Mouse (Mus musculus) hindbrain, embryonic 16.5 days (tissue): ENCODE measurements at regions not wholly inside any gene's neighbourhood (a gene's known extent, or its start where the extent isn't known, plus 50 kb on each side); places are given as distances from the start of the nearest gene placed in this dataset.

Experiments
- ATAC-seq: fragments of 200-750 bp; cut with Nextera tagmentation; 2 replicates; pipeline ENCODE4 v1.8.0; 2017; ENCODE audit warnings: moderate TSS enrichment, moderate library complexity
- H3K27ac ChIP-seq: fragments of 300-500 bp; sonication (generic); 2 replicates; pipeline ENCODE4 v1.5.1; 2014; ENCODE audit warnings: low read depth, mild to moderate bottlenecking, control low read depth, low read length, moderate library complexity
- H3K27me3 ChIP-seq: fragments of 300-500 bp; sonication (generic); replicated peaks from 2 replicates; pipeline ENCODE4 v1.6.1; 2014; ENCODE audit warnings: low read length; ENCODE audit not compliant: control insufficient read depth, insufficient read depth
- H3K36me3 ChIP-seq: fragments of 300-500 bp; sonication (generic); 2 replicates; pipeline ENCODE4 v1.6.1; 2014; ENCODE audit warnings: mild to moderate bottlenecking, low read length, moderate library complexity, mixed read lengths; ENCODE audit not compliant: control insufficient read depth, insufficient read depth
- H3K4me1 ChIP-seq: fragments of 300-500 bp; sonication (generic); 2 replicates; pipeline ENCODE4 v1.6.1; 2014; ENCODE audit warnings: low read depth, low read length; ENCODE audit not compliant: control insufficient read depth, insufficient read depth
- H3K4me2 ChIP-seq: fragments of 300-500 bp; sonication (generic); 2 replicates; pipeline ENCODE4 v1.6.1; 2014; ENCODE audit warnings: mild to moderate bottlenecking, low read length, control low read depth, moderate library complexity
- H3K4me3 ChIP-seq: fragments of 300-500 bp; sonication (generic); 2 replicates; pipeline ENCODE4 v1.5.1; 2014; ENCODE audit warnings: mild to moderate bottlenecking, low read length, control low read depth, moderate library complexity
- H3K9ac ChIP-seq: fragments of 300-500 bp; sonication (generic); 2 replicates; pipeline ENCODE4 v1.6.1; 2014; ENCODE audit warnings: low read depth, mild to moderate bottlenecking, control low read depth, low read length, moderate library complexity
- H3K9me3 ChIP-seq: fragments of 300-500 bp; sonication (generic); 2 replicates; pipeline ENCODE4 v1.6.1; 2014; ENCODE audit warnings: mild to moderate bottlenecking, low read length, moderate library complexity; ENCODE audit not compliant: control insufficient read depth
- WGBS: fragments of 180-500 bp; shearing (Covaris S2); extraction: QIAGEN DNeasy Blood & Tissue Kit; methylation state at CpG from one replicate; pipeline ENCODE4 v1.1.7; 2014; 5-methylcytosine and 5-hydroxymethylcytosine counted together

- WGBS, result 86% methylated on average over 6 of the region's 6 CpGs
- no peak for ATAC-seq
- H3K27ac ChIP-seq, result no peak overlapping the region
These were observed 220.9 kb downstream of the Arpp21 start for GRCm38 (mm10) chr9:112014796-112015195.

GRCm38 (mm10) chr9:111994401-111994800, 241.3 kb downstream of the Arpp21 start:
- H3K36me3 ChIP-seq, result no peaks in the 10 kb centered on the region
- H3K27me3 ChIP-seq, result no peaks in the 10 kb centered on the region

More at GRCm38 (mm10) chr9:112014796-112015195, 220.9 kb downstream of the Arpp21 start:
- Histone ChIP-seq H3K36me3 (no peaks in the 10 kb centered on the region), H3K9ac (no peak overlapping the region), H3K4me1 (no peaks in the 10 kb centered on the region), H3K4me3 (no peak overlapping the region), H3K9me3 (no peaks in the 10 kb centered on the region), H3K4me2 (no peak overlapping the region), H3K27me3 (no peaks in the 10 kb centered on the region)

GRCm38 (mm10) chr9:111993844-111994243, 241.9 kb downstream of the Arpp21 start:
- no peak for ATAC-seq
- no peak overlapping the region for H3K4me2 ChIP-seq
- H3K9ac ChIP-seq, result no peak overlapping the region
- H3K27me3 ChIP-seq, result no peaks in the 10 kb centered on the region
- H3K36me3 ChIP-seq, result no peaks in the 10 kb centered on the region
- WGBS, result 20% methylated on average over 4 of the region's 4 CpGs
- H3K27ac ChIP-seq, result no peak overlapping the region
- H3K9me3 ChIP-seq, result no peaks in the 10 kb centered on the region
- 0 out of 2 replicates have a peak, but pooled peaks cover 2% of the 10 kb centered on the region for H3K4me1 ChIP-seq
- no peak overlapping the region for H3K4me3 ChIP-seq

More at GRCm38 (mm10) chr9:111994401-111994800, 241.3 kb downstream of the Arpp21 start:
- no peak for ATAC-seq
- Histone ChIP-seq H3K4me1 (0 out of 2 replicates have a peak, but pooled peaks cover 2% of the 10 kb centered on the region), H3K9me3 (no peaks in the 10 kb centered on the region), H3K9ac (no peak overlapping the region), H3K4me2 (no peak overlapping the region), H3K4me3 (no peak overlapping the region), H3K27ac (no peak overlapping the region)
- WGBS, result 41% methylated on average over 4 of the region's 4 CpGs

- no peaks in the 10 kb centered on the region for H3K36me3 ChIP-seq
- no peak overlapping the region for H3K27ac ChIP-seq
- H3K27me3 ChIP-seq, result no peaks in the 10 kb centered on the region
- 0 out of 2 replicates have a peak, but pooled peaks cover 2% of the 10 kb centered on the region for H3K4me1 ChIP-seq
- H3K4me2 ChIP-seq, result no peak overlapping the region
- H3K4me3 ChIP-seq, result no peak overlapping the region
- WGBS, result 86% methylated on average over 3 of the region's 3 CpGs
- H3K9ac ChIP-seq, result no peak overlapping the region
- no peak for ATAC-seq
- no peaks in the 10 kb centered on the region for H3K9me3 ChIP-seq
These were observed 245.7 kb downstream of the Arpp21 start for GRCm38 (mm10) chr9:111990060-111990459.

GRCm38 (mm10) chr9:111963405-111964037, 272.2 kb downstream of the Arpp21 start:
- Histone ChIP-seq H3K4me2 (no peak overlapping the region), H3K4me1 (no peaks in the 10 kb centered on the region), H3K27me3 (no peaks in the 10 kb centered on the region), H3K9ac (no peak overlapping the region), H3K4me3 (no peak overlapping the region), H3K27ac (no peak overlapping the region), H3K36me3 (no peaks in the 10 kb centered on the region), H3K9me3 (no peaks in the 10 kb centered on the region)
- no peak for ATAC-seq
- 48% methylated on average over 5 of the region's 5 CpGs for WGBS

GRCm38 (mm10) chr9:111957799-111958198, 267.7 kb upstream of the Stac start:
- Histone ChIP-seq H3K36me3 (no peaks in the 10 kb centered on the region), H3K9me3 (no peaks in the 10 kb centered on the region), H3K4me3 (no peak overlapping the region), H3K27me3 (no peaks in the 10 kb centered on the region), H3K4me1 (no peaks in the 10 kb centered on the region), H3K27ac (no peak overlapping the region), H3K4me2 (no peak overlapping the region), H3K9ac (no peak overlapping the region)
- ATAC-seq, result no peak
- WGBS, result 49% methylated on average over 2 of the region's 2 CpGs

GRCm38 (mm10) chr9:111939271-111940067, 249.3 kb upstream of the Stac start:
- Histone ChIP-seq H3K9ac (no peak overlapping the region), H3K4me3 (no peak overlapping the region), H3K27ac (no peak overlapping the region), H3K36me3 (no peaks in the 10 kb centered on the region), H3K4me1 (no peaks in the 10 kb centered on the region), H3K9me3 (no peaks in the 10 kb centered on the region), H3K4me2 (no peak overlapping the region), H3K27me3 (no peaks in the 10 kb centered on the region)
- 42% methylated on average over 8 of the region's 8 CpGs for WGBS
- peak; percentile 37; the same call in 1 of the 2 replicates for ATAC-seq

GRCm38 (mm10) chr9:111932455-111932854, 242.3 kb upstream of the Stac start:
- 82% methylated on average over 6 of the region's 6 CpGs for WGBS
- Histone ChIP-seq H3K4me3 (no peak overlapping the region), H3K4me1 (no peaks in the 10 kb centered on the region), H3K27me3 (no peaks in the 10 kb centered on the region), H3K9me3 (no peaks in the 10 kb centered on the region), H3K27ac (no peak overlapping the region), H3K36me3 (no peaks in the 10 kb centered on the region), H3K9ac (no peak overlapping the region), H3K4me2 (no peak overlapping the region)
- ATAC-seq, result no peak

GRCm38 (mm10) chr9:111918275-111918940, 228.3 kb upstream of the Stac start:
- H3K4me2 ChIP-seq, result no peak overlapping the region
- H3K27ac ChIP-seq, result no peak overlapping the region
- H3K4me1 ChIP-seq, result no peaks in the 10 kb centered on the region
- no peaks in the 10 kb centered on the region for H3K9me3 ChIP-seq
- peak; percentile 79; the same call in 1 of the 2 replicates for ATAC-seq
- H3K9ac ChIP-seq, result no peak overlapping the region
- H3K36me3 ChIP-seq, result no peaks in the 10 kb centered on the region
- 19% methylated on average over 16 of the region's 16 CpGs for WGBS
- no peak overlapping the region for H3K4me3 ChIP-seq
- no peaks in the 10 kb centered on the region for H3K27me3 ChIP-seq
